Mouse (Mus musculus): ENCODE results near the gene Tbc1d2. TPM values are rescaled to one million over a fixed set of nuclear protein-coding genes. Genes with fewer than 3 reads are reported as not detected.
"Not testable (repeated sequence)": the region's sequence is repeated elsewhere in the genome, so short reads cannot be mapped to it uniquely, and the experiment has no call there.

Gene Tbc1d2
- total and polyA plus RNA-seq, 2 experiments = 0.55 to 0.94 TPM

GRCm38 (mm10) chr4:46578228-46578627, 71.8 kb downstream of the Tbc1d2 start:
- Histone ChIP-seq H3K36me3 (ENCODE audit: control insufficient read depth, insufficient read depth, low read length) (no peaks in the 10 kb centered on the region), H3K27ac (replicated peaks; ENCODE audit: insufficient read depth, low read depth, low read length) (no peak overlapping the region), H3K4me3 (ENCODE audit: insufficient read depth, low read depth, low read length) (no peak overlapping the region), H3K79me2 (ENCODE audit: control insufficient read depth, insufficient read depth, low read length) (no peaks in the 10 kb centered on the region), H3K4me1 (ENCODE audit: control insufficient read depth, insufficient read depth, low read length) (no peaks in the 10 kb centered on the region), H3K27me3 (ENCODE audit: control insufficient read depth, insufficient read depth, low read length) (no peaks in the 10 kb centered on the region), H3K9ac (ENCODE audit: low read depth, low read length) (no peak overlapping the region)
- TF ChIP-seq CTCF (IDR thresholded peaks at IDR 0.05; ENCODE audit: low read depth, low read length) (no peak), POLR2A (IDR thresholded peaks at IDR 0.05; ENCODE audit: extremely low read depth, insufficient read depth, low read length) (no peak)
- DNase-seq (ENCODE audit: extremely low read depth, low read depth, low spot score) = no peak
- 67% methylated on average over 1 of the region's 1 CpGs for WGBS

- H3K27ac ChIP-seq (replicated peaks; ENCODE audit: insufficient read depth, low read depth, low read length); H3K79me2 ChIP-seq (ENCODE audit: control insufficient read depth, insufficient read depth, low read length); H3K9ac ChIP-seq (ENCODE audit: low read depth, low read length); H3K27me3 ChIP-seq (ENCODE audit: control insufficient read depth, insufficient read depth, low read length); H3K36me3 ChIP-seq (ENCODE audit: control insufficient read depth, insufficient read depth, low read length); H3K4me3 ChIP-seq (ENCODE audit: insufficient read depth, low read depth, low read length); DNase-seq (ENCODE audit: extremely low read depth, low read depth, low spot score); H3K4me1 ChIP-seq (ENCODE audit: control insufficient read depth, insufficient read depth, low read length): not testable (repeated sequence)
- WGBS = 82% methylated on average over 6 of the region's 10 CpGs
These were observed 74.3 kb downstream of the Tbc1d2 start for GRCm38 (mm10) chr4:46575509-46576284.

- Histone ChIP-seq H3K79me2 (ENCODE audit: control insufficient read depth, insufficient read depth, low read length) (no peaks in the 10 kb centered on the region), H3K4me3 (ENCODE audit: insufficient read depth, low read depth, low read length) (no peak overlapping the region), H3K36me3 (ENCODE audit: control insufficient read depth, insufficient read depth, low read length) (no peaks in the 10 kb centered on the region), H3K27me3 (ENCODE audit: control insufficient read depth, insufficient read depth, low read length) (no peaks in the 10 kb centered on the region), H3K4me1 (ENCODE audit: control insufficient read depth, insufficient read depth, low read length) (no peaks in the 10 kb centered on the region), H3K9ac (ENCODE audit: low read depth, low read length) (no peak overlapping the region), H3K27ac (replicated peaks; ENCODE audit: insufficient read depth, low read depth, low read length) (peak overlapping the region; percentile 51; the same call in 1 of the 2 replicates)
- TF ChIP-seq POLR2A (IDR thresholded peaks at IDR 0.05; ENCODE audit: extremely low read depth, insufficient read depth, low read length) = no peak
- no peak for TF ChIP-seq CTCF (IDR thresholded peaks at IDR 0.05; ENCODE audit: low read depth, low read length)
- DNase-seq (ENCODE audit: extremely low read depth, low read depth, low spot score) = no peak
- 88% methylated on average over 12 of the region's 12 CpGs for WGBS
These were observed 75.2 kb downstream of the Tbc1d2 start for GRCm38 (mm10) chr4:46574841-46575240.

- Histone ChIP-seq H3K79me2 (ENCODE audit: control insufficient read depth, insufficient read depth, low read length) (no peaks in the 10 kb centered on the region), H3K27ac (replicated peaks; ENCODE audit: insufficient read depth, low read depth, low read length) (peak overlapping the region; percentile 51; the same call in 1 of the 2 replicates), H3K9ac (ENCODE audit: low read depth, low read length) (no peak overlapping the region), H3K27me3 (ENCODE audit: control insufficient read depth, insufficient read depth, low read length) (no peaks in the 10 kb centered on the region), H3K4me1 (ENCODE audit: control insufficient read depth, insufficient read depth, low read length) (no peaks in the 10 kb centered on the region), H3K36me3 (ENCODE audit: control insufficient read depth, insufficient read depth, low read length) (no peaks in the 10 kb centered on the region), H3K4me3 (ENCODE audit: insufficient read depth, low read depth, low read length) (no peak overlapping the region)
- TF ChIP-seq CTCF (IDR thresholded peaks at IDR 0.05; ENCODE audit: low read depth, low read length) (no peak), POLR2A (IDR thresholded peaks at IDR 0.05; ENCODE audit: extremely low read depth, insufficient read depth, low read length) (no peak)
- WGBS = 53% methylated on average over 9 of the region's 9 CpGs
- no peak for DNase-seq (ENCODE audit: extremely low read depth, low read depth, low spot score)
These were observed 75.8 kb downstream of the Tbc1d2 start for GRCm38 (mm10) chr4:46574024-46574753.

GRCm38 (mm10) chr4:46572616-46573015, 77.4 kb downstream of the Tbc1d2 start:
- Histone ChIP-seq H3K9ac (ENCODE audit: low read depth, low read length) (no peak overlapping the region), H3K27ac (replicated peaks; ENCODE audit: insufficient read depth, low read depth, low read length) (no peak overlapping the region), H3K27me3 (ENCODE audit: control insufficient read depth, insufficient read depth, low read length) (no peaks in the 10 kb centered on the region), H3K79me2 (ENCODE audit: control insufficient read depth, insufficient read depth, low read length) (no peaks in the 10 kb centered on the region), H3K4me1 (ENCODE audit: control insufficient read depth, insufficient read depth, low read length) (no peaks in the 10 kb centered on the region), H3K36me3 (ENCODE audit: control insufficient read depth, insufficient read depth, low read length) (no peaks in the 10 kb centered on the region), H3K4me3 (ENCODE audit: insufficient read depth, low read depth, low read length) (no peak overlapping the region)
- 84% methylated on average over 4 of the region's 4 CpGs for WGBS
- no peak for TF ChIP-seq CTCF (IDR thresholded peaks at IDR 0.05; ENCODE audit: low read depth, low read length)
- TF ChIP-seq POLR2A (IDR thresholded peaks at IDR 0.05; ENCODE audit: extremely low read depth, insufficient read depth, low read length) = no peak
- DNase-seq (ENCODE audit: extremely low read depth, low read depth, low spot score) = no peak

GRCm38 (mm10) chr4:46571744-46572143, 78.3 kb downstream of the Tbc1d2 start:
- Histone ChIP-seq H3K27me3 (ENCODE audit: control insufficient read depth, insufficient read depth, low read length) (no peaks in the 10 kb centered on the region), H3K36me3 (ENCODE audit: control insufficient read depth, insufficient read depth, low read length) (no peaks in the 10 kb centered on the region), H3K4me1 (ENCODE audit: control insufficient read depth, insufficient read depth, low read length) (no peaks in the 10 kb centered on the region), H3K9ac (ENCODE audit: low read depth, low read length) (no peak overlapping the region), H3K4me3 (ENCODE audit: insufficient read depth, low read depth, low read length) (no peak overlapping the region), H3K79me2 (ENCODE audit: control insufficient read depth, insufficient read depth, low read length) (no peaks in the 10 kb centered on the region), H3K27ac (replicated peaks; ENCODE audit: insufficient read depth, low read depth, low read length) (no peak overlapping the region)
- WGBS = 90% methylated on average over 9 of the region's 9 CpGs
- TF ChIP-seq POLR2A (IDR thresholded peaks at IDR 0.05; ENCODE audit: extremely low read depth, insufficient read depth, low read length) (no peak), CTCF (IDR thresholded peaks at IDR 0.05; ENCODE audit: low read depth, low read length) (no peak)
- no peak for DNase-seq (ENCODE audit: extremely low read depth, low read depth, low spot score)

Measured in liver, adult 2 months (tissue).